Mouse (Mus musculus) embryonic facial prominence, embryonic 15.5 days (tissue): ENCODE measurements around the gene Sort1. TPM values are rescaled to one million over a fixed set of nuclear protein-coding genes. Genes with fewer than 3 reads are reported as not detected.

Experiments
- ATAC-seq: fragments of 200-750 bp; cut with Nextera tagmentation; 2 replicates; pipeline ENCODE4 v1.8.0; 2017; ENCODE audit warnings: low read depth, moderate TSS enrichment; ENCODE audit not compliant: insufficient number of reproducible peaks, low FRiP score, low TSS enrichment
- H3K27ac ChIP-seq: fragments of 300-500 bp; sonication (generic); replicated peaks from 2 replicates; pipeline ENCODE4 v1.5.1; 2015; ENCODE audit warnings: mild to moderate bottlenecking, inconsistent platforms
- H3K27me3 ChIP-seq: fragments of 300-500 bp; sonication (generic); 2 replicates; pipeline ENCODE4 v1.6.1; 2015; ENCODE audit warnings: inconsistent platforms
- H3K36me3 ChIP-seq: fragments of 300-500 bp; sonication (generic); 2 replicates; pipeline ENCODE4 v1.6.1; 2015; ENCODE audit warnings: mild to moderate bottlenecking, inconsistent platforms
- H3K4me1 ChIP-seq: fragments of 300-500 bp; sonication (generic); 2 replicates; pipeline ENCODE4 v1.6.1; 2015; ENCODE audit warnings: inconsistent platforms
- H3K4me2 ChIP-seq: fragments of 300-500 bp; sonication (generic); replicated peaks from 2 replicates; pipeline ENCODE4 v1.6.1; 2015; ENCODE audit warnings: mild to moderate bottlenecking, inconsistent platforms
- H3K4me3 ChIP-seq: fragments of 300-500 bp; sonication (generic); replicated peaks from 2 replicates; pipeline ENCODE4 v1.5.1; 2015; ENCODE audit warnings: mild to moderate bottlenecking, inconsistent platforms
- H3K9ac ChIP-seq: fragments of 300-500 bp; sonication (generic); 2 replicates; pipeline ENCODE4 v1.6.1; 2015; ENCODE audit warnings: inconsistent platforms
- H3K9me3 ChIP-seq: fragments of 300-500 bp; sonication (generic); replicated peaks from 2 replicates; pipeline ENCODE4 v1.6.1; 2016; ENCODE audit warnings: inconsistent platforms
- WGBS: fragments of 180-500 bp; shearing (Covaris S2); methylation state at CpG from one replicate; pipeline ENCODE4 v1.1.7; 2015; 5-methylcytosine and 5-hydroxymethylcytosine counted together
- polyA plus RNA-seq: library from polyadenylated mRNA; unstranded; fragments of >200 nt; fragmentation: Nextera tagmentation; extraction: Ambion mirVana; gene quantifications from 2 replicates; pipeline ENCODE4 v1.2.1, GENCODE M21; 2015

The Sort1 gene
- polyA plus RNA-seq, 1 experiment from 2014 or later, result 13.9 TPM

DNA sequence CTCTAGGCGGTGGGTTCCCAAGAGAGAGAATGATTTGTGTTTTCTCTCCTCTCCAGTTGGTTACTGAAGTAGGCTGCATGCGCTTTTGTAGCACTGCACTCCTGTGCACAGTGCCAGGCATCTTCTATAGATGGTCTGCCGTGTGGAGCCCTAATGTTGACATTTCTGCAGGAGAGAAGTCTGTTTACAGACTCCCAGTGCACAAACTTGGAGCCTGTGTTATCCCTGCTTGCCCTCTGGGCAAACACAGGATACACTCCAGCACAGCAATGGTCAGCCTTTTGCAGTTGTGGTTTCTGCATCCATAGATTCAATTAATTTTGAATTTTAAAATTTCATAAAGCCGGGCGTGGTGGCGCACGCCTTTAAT lies 13.2 kb downstream of the Sort1 start:
- H3K4me1 ChIP-seq, result peaks cover 28% of the 10 kb centered on the region
- ATAC-seq, result no peak
- 64% methylated on average over 7 of the region's 7 CpGs for WGBS
- no peaks in the 10 kb centered on the region for H3K36me3 ChIP-seq
- no peak overlapping the region for H3K4me3 ChIP-seq
- H3K9me3 ChIP-seq, result no peaks in the 10 kb centered on the region
- H3K27ac ChIP-seq, result peak overlapping the region; percentile 67
- no peak overlapping the region for H3K9ac ChIP-seq
- H3K4me2 ChIP-seq, result no peak overlapping the region
- no peaks in the 10 kb centered on the region for H3K27me3 ChIP-seq

GRCm38 (mm10) chr3:108297603-108298553 lies 14.0 kb downstream of the Sort1 start:
- Histone ChIP-seq H3K27ac (no peak overlapping the region), H3K36me3 (no peaks in the 10 kb centered on the region), H3K9ac (no peak overlapping the region), H3K9me3 (no peaks in the 10 kb centered on the region), H3K27me3 (no peaks in the 10 kb centered on the region), H3K4me2 (no peak overlapping the region), H3K4me1 (peaks cover 28% of the 10 kb centered on the region), H3K4me3 (no peak overlapping the region)
- ATAC-seq, result no peak
- 68% methylated on average over 7 of the region's 7 CpGs for whole genome bisulfite sequencing

GRCm38 (mm10) chr3:108300455-108301030 lies 16.7 kb downstream of the Sort1 start:
- no peaks in the 10 kb centered on the region for H3K9me3 ChIP-seq
- peaks cover 14% of the 10 kb centered on the region for H3K4me1 ChIP-seq
- WGBS, result 81% methylated on average over 6 of the region's 6 CpGs
- H3K36me3 ChIP-seq, result no peaks in the 10 kb centered on the region
- ATAC-seq, result no peak
- H3K4me3 ChIP-seq, result no peak overlapping the region
- no peak overlapping the region for H3K27ac ChIP-seq
- H3K27me3 ChIP-seq, result no peaks in the 10 kb centered on the region
- H3K4me2 ChIP-seq, result no peak overlapping the region
- no peak overlapping the region for H3K9ac ChIP-seq

DNA sequence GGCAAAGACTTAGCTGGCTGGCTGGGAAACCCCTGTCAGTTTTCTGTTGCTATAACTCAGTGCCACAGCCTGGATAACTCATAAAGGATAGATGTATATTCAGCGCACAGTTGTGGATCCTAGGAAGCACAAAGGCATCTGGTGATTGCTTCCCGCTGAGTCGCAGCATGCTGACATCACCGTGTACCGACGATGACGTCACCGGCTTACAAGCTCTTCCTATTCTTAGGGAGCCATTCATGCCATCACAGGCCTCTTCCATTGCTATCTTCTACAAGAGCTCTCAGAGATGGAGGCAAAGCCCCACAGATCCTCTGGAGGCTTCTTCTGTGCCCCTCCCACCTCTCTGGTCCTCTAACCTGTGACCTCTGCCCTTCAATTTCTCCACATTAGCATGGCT lies 19.8 kb downstream of the Sort1 start:
- Histone ChIP-seq H3K27me3 (no peaks in the 10 kb centered on the region), H3K9ac (no peak overlapping the region), H3K4me3 (no peak overlapping the region), H3K4me1 (no peaks in the 10 kb centered on the region; the same call in 1 of the 2 replicates), H3K9me3 (no peaks in the 10 kb centered on the region), H3K27ac (no peak overlapping the region), H3K36me3 (no peaks in the 10 kb centered on the region), H3K4me2 (no peak overlapping the region)
- ATAC-seq, result no peak
- WGBS, result 95% methylated on average over 8 of the region's 8 CpGs

DNA sequence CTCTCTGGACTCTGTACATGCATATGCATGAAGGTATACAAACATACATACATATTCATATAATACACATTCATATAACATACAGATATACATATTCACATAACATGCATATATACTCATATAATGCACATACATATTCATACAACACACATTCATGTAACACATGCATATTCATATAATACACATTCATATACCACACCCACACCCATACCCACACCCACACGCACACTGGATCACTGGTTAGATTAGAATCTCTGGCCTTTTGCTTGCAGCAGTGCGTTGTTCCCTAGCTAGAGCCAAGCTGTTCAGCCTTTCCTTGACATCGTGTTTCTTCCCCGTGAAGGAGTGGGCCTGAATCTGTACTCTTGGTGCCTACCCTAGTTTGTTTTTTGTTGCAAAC lies 20.9 kb downstream of the Sort1 start:
- Histone ChIP-seq H3K9me3 (no peaks in the 10 kb centered on the region), H3K27me3 (no peaks in the 10 kb centered on the region), H3K4me2 (no peak overlapping the region), H3K27ac (no peak overlapping the region), H3K4me3 (no peak overlapping the region), H3K36me3 (no peaks in the 10 kb centered on the region), H3K4me1 (no peaks in the 10 kb centered on the region; the same call in 1 of the 2 replicates), H3K9ac (no peak overlapping the region)
- WGBS, result 66% methylated on average over 4 of the region's 4 CpGs
- ATAC-seq, result no peak

GRCm38 (mm10) chr3:108306387-108306786 lies 22.5 kb downstream of the Sort1 start:
- H3K36me3 ChIP-seq, result no peaks in the 10 kb centered on the region
- H3K9me3 ChIP-seq, result no peaks in the 10 kb centered on the region
- peaks cover 4% of the 10 kb centered on the region for H3K4me1 ChIP-seq
- no peak overlapping the region for H3K4me2 ChIP-seq
- no peak overlapping the region for H3K27ac ChIP-seq
- no peaks in the 10 kb centered on the region for H3K27me3 ChIP-seq
- no peak overlapping the region for H3K9ac ChIP-seq
- ATAC-seq, result peak; percentile 78
- 45% methylated on average over 3 of the region's 3 CpGs for WGBS
- no peak overlapping the region for H3K4me3 ChIP-seq

DNA sequence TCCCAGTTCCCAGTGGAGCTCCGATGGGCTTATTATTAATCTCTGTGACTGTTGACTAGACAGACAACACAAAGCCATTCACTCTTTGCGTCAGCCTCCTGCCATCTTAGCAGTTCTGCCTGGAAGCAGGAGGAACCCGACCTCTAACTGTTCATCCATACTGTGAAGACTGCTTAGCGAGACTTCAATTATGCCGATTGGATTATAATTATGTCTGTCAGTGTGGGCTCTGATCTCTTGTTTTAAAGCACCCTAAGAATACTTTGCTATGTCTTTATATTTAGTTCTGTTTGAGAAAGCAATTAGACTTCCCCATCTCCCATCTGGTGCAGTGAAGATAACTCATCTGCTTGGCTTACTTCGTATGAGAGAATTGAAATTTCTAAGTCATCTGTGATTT lies 23.6 kb downstream of the Sort1 start:
- Histone ChIP-seq H3K27me3 (no peaks in the 10 kb centered on the region), H3K9me3 (no peaks in the 10 kb centered on the region), H3K27ac (no peak overlapping the region), H3K9ac (no peak overlapping the region), H3K4me1 (peaks cover 4% of the 10 kb centered on the region), H3K4me2 (no peak overlapping the region), H3K36me3 (no peaks in the 10 kb centered on the region), H3K4me3 (no peak overlapping the region)
- 76% methylated on average over 6 of the region's 6 CpGs for WGBS
- no peak for ATAC-seq

DNA sequence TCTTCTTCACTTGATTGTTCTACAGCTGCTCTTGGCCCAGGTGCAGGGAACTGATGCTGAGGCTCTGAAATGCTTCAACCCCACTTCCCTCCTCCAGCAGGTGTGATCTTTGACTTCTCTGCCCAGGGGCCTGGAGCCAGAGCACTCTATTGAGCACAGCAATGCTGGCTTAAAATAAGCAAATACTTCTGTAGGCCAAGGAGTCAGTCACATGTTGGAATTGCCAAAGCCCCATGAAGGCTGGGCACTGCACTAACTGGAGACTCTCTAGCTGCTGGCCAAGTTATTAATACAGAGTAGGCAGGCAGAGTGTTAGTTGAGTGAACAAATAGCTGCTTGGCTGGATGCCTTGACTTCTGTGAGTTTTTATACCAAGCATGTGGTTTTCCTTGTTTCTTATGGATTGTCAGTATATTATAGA lies 27.0 kb downstream of the Sort1 start:
- H3K27ac ChIP-seq, result no peak overlapping the region

GRCm38 (mm10) chr3:108311688-108312087 lies 27.8 kb downstream of the Sort1 start:
- Histone ChIP-seq H3K4me1 (peaks cover 4% of the 10 kb centered on the region; the same call in 1 of the 2 replicates), H3K9ac (no peak overlapping the region), H3K4me3 (no peak overlapping the region), H3K9me3 (no peaks in the 10 kb centered on the region), H3K27ac (no peak overlapping the region), H3K36me3 (no peaks in the 10 kb centered on the region), H3K27me3 (no peaks in the 10 kb centered on the region), H3K4me2 (no peak overlapping the region)
- no peak for ATAC-seq
- 87% methylated on average over 4 of the region's 4 CpGs for WGBS

More for the DNA sequence above, 27.0 kb downstream of the Sort1 start:
- ATAC-seq, result no peak
- H3K4me3 ChIP-seq, result no peak overlapping the region
- no peaks in the 10 kb centered on the region for H3K9me3 ChIP-seq
- H3K36me3 ChIP-seq, result no peaks in the 10 kb centered on the region
- H3K4me1 ChIP-seq, result peaks cover 4% of the 10 kb centered on the region
- H3K27me3 ChIP-seq, result no peaks in the 10 kb centered on the region
- H3K9ac ChIP-seq, result no peak overlapping the region
- no peak overlapping the region for H3K4me2 ChIP-seq

DNA sequence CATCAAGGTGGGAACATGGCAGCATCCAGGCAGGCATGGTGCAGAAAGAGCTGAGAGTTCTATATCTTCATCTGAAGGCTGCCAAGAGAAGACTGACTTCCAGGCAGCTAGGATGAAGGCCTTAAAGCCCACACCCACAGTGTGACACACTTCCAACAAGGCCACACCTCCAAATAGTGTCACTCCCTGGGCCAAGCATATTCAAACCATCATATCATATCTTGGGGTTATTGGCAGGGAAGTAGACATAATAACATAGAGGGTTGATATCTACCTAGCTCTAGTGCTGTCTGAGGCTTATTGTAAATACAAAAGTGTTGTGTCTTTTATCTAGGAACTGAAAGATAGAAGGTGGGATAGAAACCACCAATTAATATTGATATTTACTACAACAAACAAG lies 28.5 kb downstream of the Sort1 start:
- H3K9me3 ChIP-seq, result no peaks in the 10 kb centered on the region
- no peak overlapping the region for H3K9ac ChIP-seq
- H3K36me3 ChIP-seq, result no peaks in the 10 kb centered on the region
- no peak overlapping the region for H3K4me3 ChIP-seq
- peaks cover 4% of the 10 kb centered on the region; the same call in 1 of the 2 replicates for H3K4me1 ChIP-seq
- no peak overlapping the region for H3K4me2 ChIP-seq
- H3K27me3 ChIP-seq, result no peaks in the 10 kb centered on the region
- no peak overlapping the region for H3K27ac ChIP-seq
- ATAC-seq, result no peak

DNA sequence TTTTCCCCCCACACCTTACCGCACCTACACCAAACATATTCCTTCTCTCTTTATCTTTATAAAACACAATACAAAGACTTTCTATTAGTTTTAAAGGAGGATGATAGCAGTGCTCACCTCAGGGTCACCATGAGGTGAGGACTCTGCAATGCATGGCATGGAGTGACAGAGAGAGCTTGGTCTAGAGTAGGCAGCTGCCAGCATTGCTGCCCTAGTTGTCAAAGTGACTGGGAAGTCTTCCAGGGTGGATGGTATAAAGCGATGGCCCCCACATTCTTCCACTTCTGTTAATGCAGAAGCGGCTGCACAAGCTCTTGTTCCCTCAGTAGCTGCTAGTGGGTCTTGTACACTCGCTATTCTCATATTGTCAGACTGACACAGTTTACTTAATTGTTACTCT lies 29.3 kb downstream of the Sort1 start:
- Histone ChIP-seq H3K4me1 (peaks cover 4% of the 10 kb centered on the region; the same call in 1 of the 2 replicates), H3K4me3 (no peak overlapping the region), H3K27me3 (no peaks in the 10 kb centered on the region), H3K27ac (no peak overlapping the region), H3K4me2 (no peak overlapping the region), H3K9ac (no peak overlapping the region), H3K36me3 (no peaks in the 10 kb centered on the region), H3K9me3 (no peaks in the 10 kb centered on the region)
- ATAC-seq, result no peak
- WGBS, result 88% methylated on average over 4 of the region's 4 CpGs
